Mouse (Mus musculus): ENCODE measurements around the gene Dgkq. TPM values are rescaled to one million over a fixed set of nuclear protein-coding genes. Genes with fewer than 3 reads are reported as not detected.

Dgkq gene
- 2.9 and 3.0 TPM in 2 replicates for polyA plus RNA-seq (2015; fragmentation: Nextera tagmentation; extraction: Ambion mirVana)

DNA sequence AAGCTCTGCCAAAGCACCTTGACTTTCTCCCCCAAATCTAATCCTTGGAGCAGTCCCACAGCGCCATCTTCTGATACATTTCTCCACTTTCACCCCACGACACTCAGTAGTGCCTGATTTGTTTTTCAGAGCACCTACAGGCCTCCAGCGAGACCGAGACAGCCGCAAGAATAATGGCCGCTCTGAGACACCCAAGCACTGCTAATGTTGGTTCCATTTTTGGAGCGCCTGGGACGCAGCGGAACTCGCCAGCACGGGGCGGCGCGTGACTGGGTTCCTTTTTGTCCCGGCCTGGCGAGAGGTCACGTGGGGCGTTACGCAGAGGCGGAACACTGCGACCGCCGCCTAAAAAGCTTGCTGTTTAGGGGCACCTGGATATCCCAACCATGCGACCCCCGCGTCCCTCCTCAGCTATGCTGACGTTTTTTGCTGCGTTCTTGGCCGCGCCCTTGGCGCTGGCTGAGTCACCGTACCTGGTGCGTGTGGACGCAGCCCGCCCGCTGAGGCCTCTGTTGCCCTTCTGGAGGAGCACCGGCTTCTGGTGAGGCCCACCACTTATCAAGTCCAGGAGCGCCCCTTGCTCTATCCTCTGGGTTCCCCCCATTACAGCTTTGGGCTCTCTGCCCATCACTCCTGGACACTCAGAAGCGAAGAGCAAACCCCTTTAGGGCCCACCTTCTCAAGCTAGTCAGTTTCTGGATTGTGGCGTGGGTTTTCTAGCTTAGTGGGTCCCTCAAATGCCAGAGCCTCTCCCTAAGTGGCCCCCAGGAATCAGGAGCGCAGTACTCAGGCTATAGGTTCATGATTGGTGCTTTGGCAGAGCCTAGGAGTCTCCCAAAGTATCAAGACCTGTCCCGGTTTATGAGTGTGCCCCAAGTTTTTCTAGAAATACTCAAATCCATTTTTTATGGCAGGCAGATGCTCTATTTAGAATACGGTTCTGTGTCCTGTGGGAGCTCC lies at the start of gene Dgkq:
Gene Dgkq, minus strand, starts transcription at position 696 of the 960 bp plus-strand sequence.

DNA sequence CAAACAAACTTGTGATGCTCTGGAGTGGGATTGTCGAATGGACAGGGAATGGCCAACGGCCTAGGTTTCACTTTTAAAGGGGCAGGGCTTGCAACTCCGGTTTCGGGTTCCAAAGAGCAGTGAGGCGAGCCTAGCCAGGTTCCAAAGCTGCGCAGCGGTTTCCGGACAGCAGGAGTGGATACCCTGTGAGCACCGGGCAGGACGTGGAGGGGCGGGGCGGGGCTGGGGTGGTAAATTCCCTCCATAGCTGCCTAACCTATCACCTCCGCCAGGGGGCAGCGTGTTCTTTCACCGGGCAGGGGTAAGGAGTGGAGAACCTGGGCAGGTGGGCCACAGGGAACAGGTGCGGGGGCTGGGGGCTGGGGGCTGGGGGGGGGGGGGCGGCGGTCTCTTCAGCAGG lies 22.8 kb upstream of the Dgkq start, which contains the start of gene Fgfrl1:
Gene Fgfrl1, plus strand, starts transcription at position 112 of the 400 bp plus-strand sequence.

GRCm38 (mm10) chr5:108675251-108675816 lies 5.9 kb upstream of the Dgkq start, which contains the start of gene Slc26a1:
Gene Slc26a1 (minus strand): TSS chr5:108675569.

GRCm38 (mm10) chr5:108659698-108660631 lies 9.5 kb downstream of the Dgkq start, which contains the start of gene Idua:
Gene Idua (plus strand): TSS chr5:108660331.

DNA sequence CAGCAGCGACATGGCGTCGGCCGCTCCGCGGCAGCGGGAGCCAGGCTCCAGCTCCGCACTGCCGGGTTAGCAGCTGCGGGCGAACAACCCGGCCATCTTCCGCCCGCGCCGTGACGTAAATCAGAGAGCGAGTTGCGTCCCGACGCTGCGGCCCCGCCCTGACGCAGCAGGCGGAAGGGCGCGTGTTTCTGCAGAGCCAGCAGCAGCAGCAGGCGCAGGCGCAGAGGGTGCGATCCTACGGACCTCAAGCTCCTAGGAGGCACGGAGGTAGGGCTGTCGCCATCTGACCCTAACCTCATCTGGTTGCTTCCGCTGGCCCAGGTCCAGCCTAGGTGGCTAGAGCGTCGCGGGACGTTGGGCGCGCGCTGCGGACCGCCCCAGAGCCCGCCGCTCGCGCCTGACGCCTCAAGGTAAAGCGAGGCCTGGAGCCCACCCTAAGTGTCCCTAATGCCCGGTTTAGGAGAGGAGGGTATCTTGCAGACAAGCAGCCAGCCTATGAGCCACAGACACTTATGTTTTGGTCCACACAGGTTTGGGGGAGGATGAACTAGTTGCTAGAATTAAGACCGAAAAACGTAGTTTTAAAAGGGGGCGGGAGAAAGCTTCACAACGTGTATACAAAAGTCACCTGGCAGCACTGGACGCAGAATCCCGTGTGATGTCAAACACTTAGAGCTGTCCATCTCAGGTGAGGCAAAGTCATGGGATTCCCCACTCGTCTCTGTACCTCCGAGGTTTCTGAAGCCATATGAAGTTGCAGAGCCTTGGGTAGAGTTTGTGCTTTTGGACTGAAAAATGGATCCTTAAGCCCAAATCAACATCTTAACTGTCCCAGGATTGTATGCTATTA lies 39.6 kb downstream of the Dgkq start, which contains the start of the genes Gak and Tmem175:
Gene Gak, minus strand, starts transcription at position 122 of the 850 bp plus-strand sequence.
Gene Tmem175, plus strand, starts transcription at position 137 of the 850 bp plus-strand sequence.

Other genes with a start within 250 kb of the Dgkq start
- gene Atp5k, start 235.2 kb downstream of the Dgkq start, polyA plus RNA-seq (2015; fragmentation: Nextera tagmentation; extraction: Ambion mirVana): 1,042 and 1,105 TPM in 2 replicates
- gene Mfsd7a, start 220.8 kb downstream of the Dgkq start, polyA plus RNA-seq (2015; fragmentation: Nextera tagmentation; extraction: Ambion mirVana): 1.2 and 1.3 TPM in 2 replicates
- 18.0 and 22.5 TPM in 2 replicates for gene Pcgf3, start 208.4 kb downstream of the Dgkq start, polyA plus RNA-seq (2015; fragmentation: Nextera tagmentation; extraction: Ambion mirVana)
- 0.11 and 0.21 TPM in 2 replicates for gene Cplx1, start 119.6 kb downstream of the Dgkq start, polyA plus RNA-seq (2015; fragmentation: Nextera tagmentation; extraction: Ambion mirVana)
- gene Gak, start 39.9 kb downstream of the Dgkq start, polyA plus RNA-seq (2015; fragmentation: Nextera tagmentation; extraction: Ambion mirVana): 16.2 and 16.5 TPM in 2 replicates
- gene Tmem175, start 39.9 kb downstream of the Dgkq start, polyA plus RNA-seq (2015; fragmentation: Nextera tagmentation; extraction: Ambion mirVana): 14.6 and 15.1 TPM in 2 replicates
- 13.5 and 15.5 TPM in 2 replicates for gene Idua, start 9.3 kb downstream of the Dgkq start, polyA plus RNA-seq (2015; fragmentation: Nextera tagmentation; extraction: Ambion mirVana)
- gene Slc26a1, start 5.9 kb upstream of the Dgkq start, polyA plus RNA-seq (2015; fragmentation: Nextera tagmentation; extraction: Ambion mirVana): 0.15 and 0.21 TPM in 2 replicates
- 117 and 158 TPM in 2 replicates for gene Fgfrl1, start 22.7 kb upstream of the Dgkq start, polyA plus RNA-seq (2015; fragmentation: Nextera tagmentation; extraction: Ambion mirVana)
- not detected in 2 replicates for gene Rnf212, start 105.3 kb upstream of the Dgkq start, polyA plus RNA-seq (2015; fragmentation: Nextera tagmentation; extraction: Ambion mirVana)
- not detected in 2 replicates for gene Tmed11, start 125.7 kb upstream of the Dgkq start, polyA plus RNA-seq (2015; fragmentation: Nextera tagmentation; extraction: Ambion mirVana)
- not detected in 2 replicates for gene Vmn2r8, start 139.2 kb upstream of the Dgkq start, polyA plus RNA-seq (2015; fragmentation: Nextera tagmentation; extraction: Ambion mirVana)
- gene Vmn2r9, start 182.9 kb upstream of the Dgkq start, polyA plus RNA-seq (2015; fragmentation: Nextera tagmentation; extraction: Ambion mirVana): not detected in 2 replicates